Mouse (Mus musculus): ENCODE results near the gene Ldlrap1.

Ldlrap1 gene

GRCm38 (mm10) chr4:134775234-134775944 lies 7.6 kb upstream of the Ldlrap1 start:
- no peak for DNase-seq (ENCODE audit: low spot score in 2 of 2)

GRCm38 (mm10) chr4:134774126-134774525 lies 6.3 kb upstream of the Ldlrap1 start:
- DNase-seq (ENCODE audit: low spot score in 2 of 2): no peak

- no peak for DNase-seq (ENCODE audit: low spot score in 2 of 2)
These were observed 5.2 kb upstream of the Ldlrap1 start for GRCm38 (mm10) chr4:134772805-134773674.

GRCm38 (mm10) chr4:134769891-134770290 lies 2.1 kb upstream of the Ldlrap1 start:
- no peak for DNase-seq (ENCODE audit: low spot score in 2 of 2)

DNA sequence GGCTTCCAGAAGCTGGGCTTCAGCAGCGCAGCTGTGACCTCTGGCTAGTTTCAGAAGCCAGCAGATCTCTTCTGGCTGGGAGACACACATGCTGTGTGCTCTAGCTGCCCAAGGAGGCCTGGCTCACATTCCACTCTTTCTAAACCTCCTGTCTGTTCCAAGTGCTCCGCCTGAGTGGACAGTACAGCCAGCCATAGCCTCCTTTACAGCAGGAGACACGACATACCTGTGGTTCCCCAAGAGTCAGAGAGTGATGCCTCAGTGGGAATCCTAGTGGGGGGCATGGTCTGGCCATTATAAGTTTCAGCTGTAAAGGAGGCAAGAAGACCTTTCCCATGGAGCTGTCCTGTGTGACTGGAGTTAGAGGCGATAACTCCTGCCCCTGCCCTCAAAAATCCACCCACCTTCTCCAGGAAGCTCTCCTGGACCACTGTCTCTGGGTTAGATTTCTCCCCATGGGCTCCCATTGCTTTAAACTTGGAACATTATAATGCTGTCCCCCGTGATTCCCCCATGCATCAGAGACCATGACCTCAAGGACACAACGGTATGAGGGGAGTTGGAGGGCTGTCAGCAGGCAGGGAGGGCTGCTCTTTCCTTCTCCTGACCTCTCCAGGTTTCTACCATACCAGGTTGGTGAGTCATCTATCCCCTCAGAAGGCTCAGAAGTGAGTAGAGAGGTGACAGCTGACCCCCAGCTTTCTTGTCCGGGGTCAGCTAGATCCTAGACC lies 1.4 kb upstream of the Ldlrap1 start:
- DNase-seq (ENCODE audit: low spot score in 2 of 2): no peak

GRCm38 (mm10) chr4:134768226-134768888 lies 533 bp upstream of the Ldlrap1 start:
- DNase-seq (ENCODE audit: low spot score in 2 of 2): no peak

DNA sequence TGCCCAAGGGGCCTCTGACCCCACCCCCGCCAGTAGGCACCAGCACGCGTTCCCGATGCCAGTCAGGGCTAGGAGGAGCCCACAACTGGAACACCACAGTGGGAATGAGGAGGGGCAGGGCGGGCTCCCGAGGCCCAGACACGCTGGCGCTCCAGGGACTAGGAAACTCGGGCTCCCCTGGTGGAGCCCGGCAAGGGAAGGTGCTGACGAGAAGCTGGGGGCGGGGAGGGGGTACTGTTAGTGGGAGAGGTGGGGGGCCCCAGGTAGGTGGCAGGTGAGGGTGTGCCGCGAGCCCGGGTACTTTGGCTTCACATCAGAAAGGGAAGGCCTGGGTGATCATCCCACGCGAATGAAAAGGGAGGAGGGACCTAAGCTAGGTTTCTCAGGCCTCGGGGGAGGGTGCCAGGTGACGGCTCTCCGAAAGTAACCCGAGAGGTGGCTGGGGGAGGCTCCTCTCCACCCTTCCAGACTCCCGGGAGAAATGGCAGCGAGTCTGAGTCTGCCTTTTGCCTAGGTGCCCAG lies 859 bp downstream of the Ldlrap1 start:
- no peak for DNase-seq (ENCODE audit: low spot score in 2 of 2)

- DNase-seq (ENCODE audit: low spot score in 2 of 2): no peak
These were observed 1.5 kb downstream of the Ldlrap1 start for GRCm38 (mm10) chr4:134766277-134766676.

DNA sequence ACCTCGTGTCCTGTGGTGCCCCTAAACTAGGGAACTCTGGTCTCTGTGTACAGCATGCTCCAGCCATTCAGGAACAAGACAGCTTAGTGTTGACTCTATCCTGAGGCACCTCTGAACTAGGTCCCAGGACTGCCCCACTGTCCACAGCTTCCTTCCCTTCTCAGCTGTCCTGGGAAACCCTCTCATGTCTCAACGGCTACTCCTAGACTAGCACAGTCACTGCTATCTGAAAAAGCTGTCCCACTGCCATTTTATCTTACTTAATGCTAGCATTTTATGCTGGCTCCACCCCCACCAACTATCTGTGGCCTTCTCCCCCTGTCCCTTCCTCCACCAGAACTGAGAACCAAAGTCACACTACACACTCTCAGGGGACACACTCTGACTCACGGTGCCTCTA lies 3.5 kb downstream of the Ldlrap1 start:
- DNase-seq (ENCODE audit: low spot score in 2 of 2): no peak

DNA sequence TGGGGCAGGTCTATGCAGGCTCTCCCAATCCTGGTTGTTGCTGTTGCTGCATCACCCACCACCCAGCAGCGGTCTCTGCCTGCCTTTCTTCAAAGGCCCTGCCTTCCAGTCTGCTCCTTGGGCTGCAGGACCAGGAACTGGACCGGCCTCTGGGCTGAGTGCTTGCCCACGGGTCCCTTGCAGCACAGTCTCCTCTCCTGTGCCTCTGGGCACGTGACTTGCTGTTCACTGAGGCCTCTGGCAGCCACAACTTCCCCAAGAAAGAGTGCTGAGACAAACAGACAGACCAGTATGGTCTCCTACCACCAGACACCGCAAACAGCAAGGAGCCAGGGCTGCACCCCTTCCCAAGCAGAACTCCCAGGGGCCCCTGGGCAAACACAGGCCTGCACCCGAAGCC lies 5.5 kb downstream of the Ldlrap1 start:
- DNase-seq (ENCODE audit: low spot score in 2 of 2): peak in 1 of 2 experiments; percentile 60

DNA sequence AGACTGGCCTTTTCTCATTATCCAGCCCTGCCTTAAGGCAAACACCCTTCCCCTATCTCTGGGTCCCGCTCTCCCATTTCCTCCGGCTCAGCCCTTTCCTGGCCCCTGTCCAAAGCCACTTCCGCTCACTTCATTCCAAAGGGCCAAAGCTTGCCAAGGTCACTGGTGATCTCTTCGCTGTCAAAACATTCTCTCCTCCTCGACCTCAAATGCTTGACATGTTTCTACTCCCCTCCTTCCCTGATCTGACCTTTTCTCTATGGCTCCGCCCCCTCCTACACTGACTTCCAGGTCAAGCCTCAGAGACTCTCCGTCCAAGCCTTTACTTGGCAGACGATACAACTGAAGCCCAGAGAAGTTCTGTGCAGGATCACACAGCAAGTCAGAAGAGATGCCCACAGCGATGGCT lies 7.0 kb downstream of the Ldlrap1 start:
- DNase-seq (ENCODE audit: low spot score in 2 of 2): no peak

GRCm38 (mm10) chr4:134760281-134760680 lies 7.5 kb downstream of the Ldlrap1 start:
- no peak for DNase-seq (ENCODE audit: low spot score in 2 of 2)

DNA sequence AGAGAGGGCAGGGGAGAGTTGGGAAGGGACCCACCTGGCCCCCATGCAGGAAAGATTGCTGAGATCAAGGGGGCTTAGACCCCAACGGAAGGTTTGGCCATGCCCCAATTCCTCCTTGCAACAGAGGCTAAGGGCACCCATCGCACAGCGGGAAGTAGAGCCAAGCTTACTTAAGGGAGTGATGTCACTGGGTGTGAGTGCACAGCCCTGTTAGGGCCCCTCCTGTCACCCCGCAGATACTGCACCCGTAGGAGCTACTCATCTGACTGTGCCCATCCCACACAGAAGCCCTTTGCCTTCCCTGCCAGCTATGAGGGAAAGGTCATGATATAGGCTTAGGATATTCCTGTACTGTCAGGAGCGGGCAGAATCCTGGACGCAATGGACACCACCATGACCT lies 8.3 kb downstream of the Ldlrap1 start:
- no peak for DNase-seq (ENCODE audit: low spot score in 2 of 2)

DNA sequence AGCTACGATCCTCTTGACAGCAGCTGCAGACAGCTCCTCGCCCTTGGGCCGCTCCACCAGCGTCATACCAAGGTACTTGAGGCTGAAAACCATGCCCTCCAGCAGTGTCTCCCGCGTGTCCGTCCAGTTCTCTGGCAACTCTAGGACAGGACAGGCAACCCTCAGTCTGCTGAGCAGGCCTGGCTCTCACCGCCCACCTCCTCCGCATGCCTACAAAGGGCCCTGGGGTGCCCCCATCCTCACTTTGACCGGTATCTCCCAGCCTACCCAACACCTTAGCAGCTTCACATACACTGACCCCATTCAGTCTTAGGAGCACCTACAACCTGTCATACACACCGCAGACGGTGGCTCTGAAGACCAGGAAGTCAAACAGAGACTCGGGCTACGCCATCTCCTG lies 8.9 kb downstream of the Ldlrap1 start:
- DNase-seq (ENCODE audit: low spot score in 2 of 2): no peak

DNA sequence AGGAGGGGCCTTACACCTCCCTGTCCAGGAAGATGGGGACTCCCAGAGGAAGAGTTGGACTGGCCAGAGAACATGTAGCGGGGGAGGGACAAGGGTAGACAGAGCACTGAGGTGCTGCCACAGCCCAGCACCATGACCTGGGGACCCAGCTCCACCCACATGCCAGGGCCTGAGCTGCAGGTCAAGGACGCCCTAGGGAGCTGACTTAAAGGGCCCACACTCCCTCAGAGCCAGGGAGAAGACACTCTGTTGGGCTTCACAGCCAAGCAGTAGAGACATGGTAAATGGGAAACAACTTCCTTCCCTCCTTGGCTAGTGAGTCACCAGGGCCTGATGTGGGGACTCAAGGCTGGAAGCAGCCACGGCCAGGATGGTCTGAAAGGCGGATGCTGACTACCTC lies 9.5 kb downstream of the Ldlrap1 start:
- no peak for DNase-seq (ENCODE audit: low spot score in 2 of 2)

GRCm38 (mm10) chr4:134756953-134757352 lies 10.9 kb downstream of the Ldlrap1 start:
- DNase-seq (ENCODE audit: low spot score in 2 of 2): no peak

DNA sequence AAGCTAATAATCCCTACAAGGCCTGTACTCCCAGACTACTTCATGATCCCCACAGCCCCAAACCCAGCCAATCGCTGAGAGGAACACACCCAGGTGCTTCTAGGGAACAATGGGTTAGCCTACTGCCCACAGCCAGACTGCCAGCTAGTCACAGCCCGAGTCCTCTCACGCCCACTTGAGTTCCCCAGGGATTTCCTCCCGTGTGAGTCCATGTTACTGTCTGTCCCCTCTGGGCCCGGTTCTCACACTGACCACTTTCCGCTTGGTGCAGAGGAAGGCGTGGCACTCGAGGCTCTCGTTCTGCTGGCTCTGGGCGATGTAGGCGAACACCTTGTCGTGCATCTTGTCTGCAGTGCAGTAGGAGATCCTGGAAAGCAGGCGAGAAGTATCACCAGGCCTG lies 12.9 kb downstream of the Ldlrap1 start:
- DNase-seq (ENCODE audit: low spot score in 2 of 2): no peak

DNA sequence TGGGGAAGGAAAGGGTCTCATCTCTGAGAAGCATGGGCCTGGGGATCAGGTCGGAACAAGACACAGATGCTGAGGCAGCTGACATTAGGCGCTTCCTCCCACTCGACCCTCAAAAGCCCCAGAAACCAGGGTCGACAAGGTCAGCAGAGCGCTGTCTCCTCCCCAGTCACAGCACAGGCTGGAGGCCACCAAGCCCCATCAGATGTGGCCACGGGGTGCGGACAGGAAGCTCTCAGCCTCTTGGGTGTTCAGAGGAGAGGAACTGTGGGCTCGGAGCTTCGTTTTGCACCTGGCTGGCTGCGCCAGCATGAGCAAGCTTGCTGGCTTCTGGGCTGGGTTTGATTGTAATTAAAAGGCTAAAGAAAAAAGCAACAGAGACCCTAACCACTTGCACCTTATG lies 13.5 kb downstream of the Ldlrap1 start:
- no peak for DNase-seq (ENCODE audit: low spot score in 2 of 2)

DNA sequence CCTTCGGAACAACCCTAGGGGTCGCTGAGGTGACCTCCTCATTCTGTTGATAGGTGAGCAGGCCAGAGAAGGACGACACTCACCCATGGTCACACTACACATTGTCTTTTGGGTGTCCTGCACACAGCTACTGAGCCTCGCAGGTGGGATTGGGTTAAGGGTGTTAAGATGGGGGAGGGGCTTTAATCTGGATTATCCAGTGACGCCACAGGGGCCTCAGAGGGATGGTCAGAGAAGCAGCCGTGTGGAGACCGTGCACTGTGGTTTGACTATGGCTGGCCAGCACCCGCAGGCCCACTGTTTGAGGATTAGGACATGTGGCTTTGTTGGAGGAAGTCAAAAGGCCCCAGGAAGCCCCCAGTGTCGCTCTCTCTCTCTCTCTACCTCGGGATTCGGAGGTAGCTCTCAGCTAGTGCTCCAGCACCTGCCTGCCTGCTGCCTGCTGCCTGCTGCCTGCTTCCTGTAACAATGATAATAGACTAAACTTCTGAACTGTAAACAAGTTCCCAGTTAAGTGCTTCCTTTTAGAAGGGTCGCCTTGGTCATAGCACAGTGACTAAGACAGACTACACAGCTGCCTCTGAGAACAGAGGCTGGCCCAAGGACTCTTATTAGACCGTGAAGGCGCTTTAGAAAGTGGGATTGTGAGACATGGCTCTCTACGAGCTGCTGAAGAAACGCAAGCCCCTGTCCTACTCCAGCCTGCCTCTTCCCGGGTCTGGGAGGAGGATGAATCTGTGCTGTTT lies 14.1 kb downstream of the Ldlrap1 start:
- DNase-seq (ENCODE audit: low spot score in 2 of 2): no peak

- no peak for DNase-seq (ENCODE audit: low spot score in 2 of 2)
These were observed 14.9 kb downstream of the Ldlrap1 start for GRCm38 (mm10) chr4:134752911-134753426.

Measured in right cerebral cortex, postnatal 10 days (tissue).